Mouse (Mus musculus) yolk sac, embryonic 10.5 days (tissue): ENCODE data around the gene Aox3.

Experiments
- DNase-seq: peaks from one replicate; pipeline ENCODE4 v3.0.0-alpha.2; 2017; ENCODE audit warnings: low spot score

Gene Aox3

DNA sequence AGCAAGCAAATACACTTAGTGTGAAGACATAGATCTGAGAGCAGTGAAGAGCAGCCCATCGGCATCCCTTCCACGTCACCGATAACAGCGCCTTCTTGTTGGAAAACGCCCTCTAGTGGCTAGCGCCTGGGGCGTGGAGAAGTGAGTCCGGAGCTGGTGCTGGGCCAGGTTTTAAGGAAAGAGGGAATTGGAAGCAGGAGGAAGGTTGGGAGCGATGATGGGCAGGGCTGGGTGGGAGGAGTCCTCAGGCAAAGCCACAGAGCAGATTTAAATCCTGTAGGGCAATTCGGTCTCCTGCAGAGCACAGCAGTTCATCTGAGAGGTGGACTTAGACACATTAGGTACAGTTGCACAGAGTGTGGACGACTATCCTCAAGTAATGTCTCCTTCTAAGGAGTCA, at the start of gene Aox3:
Aox3 (plus strand) TSS at position 251 of the 400 bp plus-strand sequence.
- peak; percentile 34 for DNase-seq

DNA sequence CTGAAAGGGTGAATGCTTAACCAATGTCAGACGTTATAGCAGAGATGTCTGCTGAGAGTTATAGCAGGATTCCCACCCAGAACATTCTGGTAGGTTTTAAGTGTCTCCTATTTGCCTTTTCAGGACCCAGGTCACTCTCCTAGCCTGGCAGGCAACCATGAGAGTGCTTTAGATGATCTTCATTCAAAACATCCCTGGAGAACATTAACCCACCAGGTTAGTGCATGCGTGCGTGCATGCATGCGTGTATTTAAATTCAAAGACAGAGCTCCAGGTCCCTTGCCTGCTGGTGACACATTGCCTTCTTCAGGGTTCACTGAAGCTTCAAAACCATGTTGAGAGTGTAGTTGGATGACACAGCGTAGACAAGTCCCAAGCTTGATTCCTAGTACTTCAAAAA, 47.8 kb upstream of the Aox3 start:
- DNase-seq = no peak

- DNase-seq = no peak
Observed at GRCm38 (mm10) chr1:58065606-58066005, 47.3 kb upstream of the Aox3 start.

GRCm38 (mm10) chr1:58069181-58069580, 43.7 kb upstream of the Aox3 start:
- DNase-seq = no peak

DNA sequence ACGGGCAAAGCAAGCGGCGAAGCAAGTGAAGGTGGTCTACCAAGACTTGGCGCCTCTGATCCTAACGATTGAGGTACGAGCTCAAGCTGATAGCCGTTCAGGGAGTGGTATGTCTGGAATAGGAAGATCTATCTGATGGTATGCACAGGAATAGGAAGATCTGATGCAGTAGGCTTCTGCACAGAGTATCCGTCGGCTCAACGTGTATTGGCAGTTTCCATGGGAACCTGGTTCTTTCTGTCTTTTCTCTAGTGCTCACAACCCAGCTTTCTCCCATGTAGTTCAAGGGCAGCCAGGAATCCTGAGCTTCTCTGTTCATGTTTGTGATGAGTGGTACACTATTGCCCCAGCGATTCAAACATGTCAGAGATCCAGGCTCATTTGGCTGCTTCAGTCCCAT, 42.8 kb upstream of the Aox3 start:
- no peak for DNase-seq

DNA sequence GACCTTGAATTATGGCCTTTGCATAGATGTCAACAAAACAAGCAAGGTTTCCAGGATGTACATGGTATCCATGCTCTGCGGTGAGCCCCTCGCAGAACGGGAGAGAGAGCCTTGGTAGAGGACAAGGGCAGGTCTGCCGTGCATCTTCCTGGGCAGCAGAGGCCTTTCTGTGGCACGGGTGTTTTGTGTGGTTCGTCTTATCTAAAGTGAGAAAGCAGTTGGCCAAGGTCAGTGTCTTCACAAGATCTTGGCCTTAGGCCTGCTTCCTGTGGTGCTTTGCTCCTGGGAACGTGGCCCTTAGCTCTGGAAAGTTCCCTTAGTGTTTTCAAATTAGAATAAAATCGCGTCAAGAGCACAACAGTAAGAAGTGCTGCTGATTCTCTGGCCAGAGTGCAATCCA, 41.9 kb upstream of the Aox3 start:
- no peak for DNase-seq

GRCm38 (mm10) chr1:58071509-58071908, 41.4 kb upstream of the Aox3 start:
- DNase-seq = no peak

DNA sequence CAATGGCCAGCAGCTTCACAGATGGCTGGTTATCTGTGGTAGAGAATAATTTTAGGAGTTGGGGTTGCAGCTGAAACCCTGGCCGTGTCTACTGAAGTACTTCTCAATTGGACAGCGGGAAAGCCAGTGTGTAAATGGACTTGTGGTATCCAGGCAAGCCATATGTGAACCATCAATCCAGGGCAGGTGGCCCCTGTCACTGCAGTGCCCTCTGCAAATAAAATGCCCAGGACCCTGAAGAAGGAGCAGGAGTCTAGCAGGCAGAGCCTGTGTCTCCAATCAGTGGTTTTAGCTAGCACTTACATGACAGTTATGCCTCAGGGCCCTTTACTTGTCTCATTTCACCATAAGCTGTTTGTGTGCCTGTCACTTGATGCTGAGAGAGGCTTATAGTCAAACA, 40.5 kb upstream of the Aox3 start:
- no peak for DNase-seq

DNA sequence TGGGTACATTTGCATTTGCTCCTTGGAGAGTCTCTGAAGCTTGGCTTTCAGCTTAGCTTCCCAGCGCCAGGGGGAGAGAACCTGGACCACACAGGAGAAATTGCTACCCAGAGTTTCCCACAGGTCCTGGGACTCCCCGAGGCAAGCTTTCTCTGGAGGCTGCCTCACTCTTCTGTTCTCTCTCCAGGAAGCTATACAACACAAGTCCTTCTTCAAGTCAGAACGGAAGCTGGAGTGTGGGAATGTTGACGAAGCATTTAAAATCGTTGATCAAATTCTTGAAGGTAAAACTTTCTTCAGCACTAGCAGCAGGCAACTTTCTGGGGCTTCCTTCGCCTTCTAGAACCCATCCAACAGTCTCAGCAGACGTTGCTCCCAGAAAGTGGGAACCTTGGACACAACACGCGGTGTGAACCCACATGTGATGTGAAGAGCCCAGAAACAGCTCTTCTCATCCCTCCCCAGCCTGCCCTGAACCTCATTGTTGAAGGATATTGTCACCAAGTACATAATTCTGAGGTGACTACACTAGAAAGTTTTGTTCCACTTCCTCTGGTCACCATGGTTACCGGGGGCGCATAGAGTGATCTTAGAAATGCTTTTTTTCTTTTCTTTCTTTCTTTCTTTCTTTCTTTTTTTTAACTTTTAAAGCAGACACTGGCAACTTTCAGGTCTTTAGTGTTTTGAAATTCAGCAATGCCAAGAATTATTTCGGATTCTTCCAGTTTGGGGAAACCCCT, 39.8 kb upstream of the Aox3 start:
- no peak for DNase-seq

GRCm38 (mm10) chr1:58074266-58074665, 38.7 kb upstream of the Aox3 start:
- DNase-seq = no peak

- no peak for DNase-seq
Observed at GRCm38 (mm10) chr1:58077882-58078281, 35.0 kb upstream of the Aox3 start.

GRCm38 (mm10) chr1:58078390-58078789, 34.5 kb upstream of the Aox3 start:
- DNase-seq = no peak

DNA sequence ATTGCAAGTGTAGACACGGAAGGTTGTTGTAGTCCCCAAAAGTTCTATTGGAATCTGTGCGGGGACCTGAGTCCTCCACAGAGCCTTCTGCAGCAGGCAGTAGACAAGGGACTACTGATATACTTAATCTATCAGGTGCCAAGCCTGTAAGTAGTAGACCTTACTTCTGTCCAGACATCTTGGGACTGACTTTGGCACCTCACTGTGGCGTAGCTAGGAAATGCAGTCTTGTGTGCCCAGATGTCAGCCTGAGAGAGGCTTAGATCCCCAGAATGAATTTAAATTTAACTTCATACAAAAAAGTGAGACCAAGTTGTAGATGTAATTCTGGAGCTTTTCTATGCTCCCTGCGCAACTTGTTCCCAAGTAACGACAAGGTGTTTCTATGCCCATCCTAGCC, 33.2 kb upstream of the Aox3 start:
- DNase-seq = no peak

GRCm38 (mm10) chr1:58080446-58080845, 32.5 kb upstream of the Aox3 start:
- DNase-seq = no peak

GRCm38 (mm10) chr1:58081356-58081755, 31.6 kb upstream of the Aox3 start:
- no peak for DNase-seq

GRCm38 (mm10) chr1:58089316-58089715, 23.6 kb upstream of the Aox3 start:
- DNase-seq = no peak

DNA sequence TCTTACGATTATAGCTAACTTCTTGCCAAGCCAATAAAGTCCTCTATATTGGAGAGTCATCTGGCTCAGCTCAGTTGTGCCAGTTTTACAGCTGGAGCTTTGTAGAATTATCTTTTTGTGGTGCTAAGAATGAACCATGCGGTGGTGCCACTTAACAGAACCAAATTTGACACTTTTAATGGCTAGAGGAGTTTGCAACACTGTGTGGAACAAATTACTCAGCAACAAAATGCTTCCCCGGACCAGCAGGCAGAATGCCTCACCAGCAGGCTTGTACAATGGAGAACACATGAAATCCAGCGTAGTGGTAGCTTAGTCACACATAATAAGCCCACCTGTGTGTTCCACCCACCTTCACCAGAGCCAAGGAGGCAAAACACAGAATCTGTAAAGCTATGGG, 22.7 kb upstream of the Aox3 start:
- no peak for DNase-seq

DNA sequence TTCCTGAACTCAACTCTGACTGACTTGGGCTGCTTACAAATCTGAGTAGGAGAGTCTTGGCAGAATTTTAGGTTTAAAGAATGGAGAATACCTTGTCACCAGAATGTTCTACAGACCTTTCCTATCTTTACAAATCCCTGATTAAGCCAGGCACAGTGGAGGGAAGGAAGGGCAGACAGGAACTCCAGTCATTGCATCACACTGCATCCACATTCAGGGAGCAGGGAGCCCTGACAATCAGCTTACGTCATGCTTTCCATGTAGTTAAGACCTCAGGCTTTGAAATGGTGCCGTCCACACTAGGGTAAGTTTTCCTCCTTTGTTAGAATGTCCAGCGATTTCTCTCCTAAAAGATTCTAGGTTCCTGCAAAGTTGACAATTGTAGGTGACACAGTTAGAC, 21.7 kb upstream of the Aox3 start:
- no peak for DNase-seq

GRCm38 (mm10) chr1:58091992-58092560, 20.9 kb upstream of the Aox3 start:
- no peak for DNase-seq

GRCm38 (mm10) chr1:58097338-58097737, 15.6 kb upstream of the Aox3 start:
- DNase-seq = no peak

- DNase-seq = no peak
Observed at GRCm38 (mm10) chr1:58099119-58099518, 13.8 kb upstream of the Aox3 start.

DNA sequence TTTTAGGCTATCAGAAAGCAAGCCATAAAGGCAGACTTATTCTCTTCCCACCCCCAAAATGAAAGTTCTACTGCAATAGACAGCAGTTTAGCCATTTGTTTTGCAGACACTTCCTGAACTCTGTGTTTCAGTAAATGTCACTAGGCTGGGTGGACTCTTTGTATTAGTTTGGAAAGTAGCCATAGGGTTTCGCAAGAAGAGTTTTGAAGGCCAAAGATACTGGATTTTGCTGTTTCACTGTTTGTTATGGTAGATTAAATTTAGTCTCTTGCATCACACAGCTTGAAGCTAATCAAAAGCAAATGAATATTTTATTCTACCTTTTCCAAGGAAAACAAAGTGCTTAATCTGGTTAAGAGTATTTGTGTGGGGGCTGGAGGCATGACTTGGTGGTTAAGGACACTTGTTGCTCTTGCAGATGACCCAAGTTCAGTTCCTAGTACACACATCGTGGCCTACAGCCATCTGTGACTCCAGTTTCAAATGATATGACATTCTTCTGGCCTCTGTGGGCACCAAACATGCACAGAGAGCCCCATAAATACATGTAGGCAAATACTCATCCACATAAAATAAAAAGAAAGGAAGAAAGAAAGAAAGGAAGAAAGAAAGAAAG, 11.3 kb upstream of the Aox3 start:
- DNase-seq = no peak

- DNase-seq = no peak
Observed at GRCm38 (mm10) chr1:58102494-58102893, 10.4 kb upstream of the Aox3 start.

DNA sequence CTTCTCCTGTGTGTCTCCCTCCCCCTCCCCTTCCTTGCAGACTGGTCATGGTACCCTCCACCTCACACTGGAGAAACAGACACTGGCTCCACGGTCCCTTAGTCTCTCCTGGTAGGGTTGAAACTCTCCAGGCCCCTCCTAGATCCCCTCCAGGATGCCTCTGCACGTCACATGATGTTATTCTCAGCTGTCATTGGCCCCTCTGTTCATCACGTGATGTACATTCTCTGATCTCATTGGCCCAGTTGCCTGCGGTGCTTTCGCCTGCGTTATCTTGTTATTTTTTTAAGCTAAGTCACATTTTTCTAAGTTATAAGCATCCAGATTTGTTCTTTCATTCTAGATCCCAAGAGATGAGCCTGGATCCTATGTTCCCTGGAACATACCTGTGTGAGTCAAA, 7.2 kb upstream of the Aox3 start:
- no peak for DNase-seq
